Mouse (Mus musculus) ES-E14 (cell line): ENCODE data around the gene Ppm1l. TPM values are rescaled to one million over a fixed set of nuclear protein-coding genes. Genes with fewer than 3 reads are reported as not detected.

ENCODE experiments used
- DNase-seq: peaks from one replicate; pipeline ENCODE4 v3.0.0-alpha.2; 2013; ENCODE audit warnings: low read depth, low spot score
- H3K27ac ChIP-seq: 2 replicates; pipeline ENCODE4 v1.5.1; 2012; ENCODE audit warnings: low read depth, mild to moderate bottlenecking, low read length, moderate library complexity, mixed read lengths; ENCODE audit not compliant: poor library complexity, insufficient read depth, severe bottlenecking
- H3K36me3 ChIP-seq: 2 replicates; pipeline ENCODE4 v1.6.1; 2012; ENCODE audit warnings: mild to moderate bottlenecking, low read length, moderate library complexity, mixed read lengths; ENCODE audit not compliant: control insufficient read depth, poor library complexity, insufficient read depth, severe bottlenecking
- H3K4me1 ChIP-seq, 2 experiments: fragments of 150-350 bp in 1 of 2; sonication (generic) in 1 of 2; 2 replicates each; pipeline ENCODE4 v1.6.1; 2012; ENCODE audit warnings: low read length in 2 of 2, mild to moderate bottlenecking in 1 of 2, mixed read lengths in 1 of 2; ENCODE audit not compliant: control insufficient read depth in 2 of 2, insufficient read depth in 2 of 2, poor library complexity in 1 of 2
- H3K4me3 ChIP-seq, 2 experiments: fragments of 150-350 bp in 1 of 2; sonication (generic) in 1 of 2; 2 replicates each; pipeline ENCODE4 v1.5.1; 2012; ENCODE audit warnings: low read length in 2 of 2, low read depth in 1 of 2, mild to moderate bottlenecking in 1 of 2, mixed read lengths in 1 of 2; ENCODE audit not compliant: insufficient read depth in 1 of 2, poor library complexity in 1 of 2, severe bottlenecking in 1 of 2
- H3K9ac ChIP-seq: 2 replicates; pipeline ENCODE4 v1.6.1; 2012; ENCODE audit warnings: low read depth, mild to moderate bottlenecking, low read length, mixed read lengths; ENCODE audit not compliant: poor library complexity, insufficient read depth, severe bottlenecking
- H3K9me3 ChIP-seq: fragments of 150-350 bp; sonication (generic); 2 replicates; pipeline ENCODE4 v1.6.1; 2012; ENCODE audit warnings: low read depth, mild to moderate bottlenecking, low read length; ENCODE audit not compliant: control insufficient read depth, insufficient read depth
- CHD2 ChIP-seq: IDR thresholded peaks from 2 replicates; pipeline ENCODE4 v1.6.1; 2014; ENCODE audit warnings: mild to moderate bottlenecking, low read depth, low read length, inconsistent platforms
- HCFC1 ChIP-seq: IDR thresholded peaks from 2 replicates; pipeline ENCODE4 v1.6.1; 2012; ENCODE audit warnings: low read length, inconsistent platforms, borderline replicate concordance; ENCODE audit not compliant: insufficient read depth
- MAFK ChIP-seq: IDR thresholded peaks from 2 replicates; pipeline ENCODE4 v1.6.1; 2014; ENCODE audit warnings: mild to moderate bottlenecking, low read depth, low read length, inconsistent platforms; ENCODE audit not compliant: insufficient read depth
- ZC3H11A ChIP-seq: IDR thresholded peaks from 2 replicates; pipeline ENCODE4 v1.6.1; 2012; ENCODE audit warnings: low read depth, mild to moderate bottlenecking, inconsistent platforms, low read length, borderline replicate concordance
- ZNF384 ChIP-seq: IDR thresholded peaks from 2 replicates; pipeline ENCODE4 v1.6.1; 2012; ENCODE audit warnings: low read depth, low read length, inconsistent platforms
- in situ Hi-C, 2 experiments: fragments of 600-800 bp; cut with MboI; formaldehyde crosslinking; loops; one replicate each; pipeline ENCODE4 v1.15.1; 2025; ENCODE audit warnings: low sequenced_read_pairs in 2 of 2, inconsistent platforms in 1 of 2; ENCODE audit not compliant: unreplicated experiment in 2 of 2
- total RNA-seq: library from RNA; depleted of rRNA; stranded (reverse); fragments of 300-350 nt; gene quantifications from 2 replicates; pipeline ENCODE4 v1.2.3, GENCODE M21; 2012

Ppm1l gene
- total RNA-seq, 1 experiment, result 5.6 TPM

GRCm38 (mm10) chr3:69593426-69593825, 276.8 kb downstream of the Ppm1l start:
- no peak for TF ChIP-seq CHD2
- no peak for TF ChIP-seq ZNF384
- no peak for TF ChIP-seq ZC3H11A
- no peak for TF ChIP-seq HCFC1
- no peak for TF ChIP-seq MAFK
- Histone ChIP-seq H3K4me3 (no peak overlapping the region), H3K9me3 (no peaks in the 10 kb centered on the region), H3K27ac (no peak overlapping the region), H3K36me3 (no peaks in the 10 kb centered on the region), H3K4me1 (peaks cover 4 to 6% of the 10 kb centered on the region in 2 experiments; a peak in 3 of 4 replicates), H3K9ac (no peak overlapping the region)
- in situ Hi-C loops, result no loop called here
- DNase-seq, result no peak

DNA sequence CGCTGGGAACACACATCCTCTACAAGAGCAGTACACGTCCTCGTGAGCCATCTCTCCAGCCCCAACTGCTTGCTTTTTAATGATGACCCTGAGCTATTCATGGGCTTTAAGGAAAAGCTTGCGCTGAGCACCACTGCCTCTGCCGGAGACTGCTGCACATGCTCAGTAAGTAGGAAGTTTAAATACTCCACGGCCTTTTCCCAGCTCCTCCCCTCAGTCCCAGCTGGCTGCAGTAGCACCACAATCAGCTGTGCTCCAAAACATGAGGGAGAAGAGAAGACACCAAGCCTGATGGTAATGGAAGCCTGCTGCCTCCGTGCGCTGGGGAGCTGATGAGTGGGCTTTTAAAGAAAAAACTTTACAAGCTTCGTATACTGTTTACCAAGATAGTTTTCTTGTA, 277.4 kb downstream of the Ppm1l start:
- DNase-seq, result no peak
- Histone ChIP-seq H3K4me1 (peaks cover 4 to 6% of the 10 kb centered on the region in 2 experiments; a peak in 3 of 4 replicates), H3K9ac (no peak overlapping the region), H3K27ac (no peak overlapping the region), H3K4me3 (no peak overlapping the region), H3K9me3 (no peaks in the 10 kb centered on the region), H3K36me3 (no peaks in the 10 kb centered on the region)
- TF ChIP-seq CHD2 (no peak), MAFK (no peak), HCFC1 (no peak), ZNF384 (no peak)
- in situ Hi-C loops, result no loop called here

DNA sequence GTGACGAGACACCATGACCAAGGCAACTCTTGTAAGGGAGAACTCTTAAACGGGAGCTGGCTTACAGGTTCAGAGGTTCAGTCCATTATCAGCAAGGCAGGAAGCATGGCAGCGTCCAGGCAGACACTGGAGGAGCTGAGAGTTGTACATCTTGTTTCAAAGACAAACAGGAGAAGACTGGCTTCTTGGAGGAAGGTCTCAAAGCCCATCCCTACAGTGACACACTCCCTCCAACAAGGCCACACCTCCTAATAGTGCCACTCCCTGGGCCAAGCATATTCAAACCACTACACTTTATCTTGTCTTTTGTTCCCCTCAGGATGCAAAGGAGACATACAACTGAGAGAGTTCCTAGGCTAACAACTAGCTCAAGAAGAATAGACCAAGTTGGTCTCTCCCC, 279.5 kb downstream of the Ppm1l start:
- H3K9ac ChIP-seq, result no peak overlapping the region
- no peak for TF ChIP-seq ZC3H11A
- TF ChIP-seq HCFC1, result no peak
- no peak for TF ChIP-seq MAFK
- no peak for TF ChIP-seq ZNF384
- TF ChIP-seq CHD2, result no peak
- H3K9me3 ChIP-seq, result no peaks in the 10 kb centered on the region
- H3K36me3 ChIP-seq, result no peaks in the 10 kb centered on the region
- no peak for DNase-seq
- H3K4me3 ChIP-seq, result no peak overlapping the region
- H3K27ac ChIP-seq, result no peak overlapping the region
- in situ Hi-C loops, result no loop called here
- H3K4me1 ChIP-seq, result peaks cover 4 to 10% of the 10 kb centered on the region in 2 experiments; a peak in 3 of 4 replicates

- no peak for DNase-seq
- Histone ChIP-seq H3K4me1 (peaks cover 4 to 10% of the 10 kb centered on the region in 2 experiments; a peak in 3 of 4 replicates), H3K36me3 (no peaks in the 10 kb centered on the region), H3K27ac (no peak overlapping the region), H3K9ac (no peak overlapping the region), H3K9me3 (no peaks in the 10 kb centered on the region), H3K4me3 (no peak overlapping the region)
- in situ Hi-C loops, result no loop called here
- TF ChIP-seq MAFK (no peak), ZNF384 (no peak), ZC3H11A (no peak), HCFC1 (no peak), CHD2 (no peak)
Observed at GRCm38 (mm10) chr3:69597211-69597610, 280.6 kb downstream of the Ppm1l start.

DNA sequence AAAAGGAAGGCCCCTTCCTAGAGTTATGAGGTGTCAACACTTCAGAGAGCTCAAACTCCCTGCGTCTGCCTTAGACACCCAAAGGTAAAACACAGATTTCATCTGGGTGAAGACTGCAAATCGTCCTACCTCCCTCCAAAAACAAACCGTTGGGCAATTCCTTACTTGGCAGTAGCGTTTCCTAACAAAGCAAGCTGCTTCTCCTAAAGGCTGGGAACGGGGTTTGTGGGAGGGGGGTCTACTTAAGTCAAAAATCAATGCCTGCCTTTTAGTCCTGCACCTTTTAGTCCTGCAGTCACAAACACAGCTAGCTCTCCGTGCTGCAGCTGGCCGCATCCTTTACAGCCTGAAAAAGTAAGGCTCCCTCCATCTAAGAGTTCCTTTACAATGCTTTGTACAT, 281.2 kb downstream of the Ppm1l start:
- in situ Hi-C loops, result no loop called here
- Histone ChIP-seq H3K4me3 (peak overlapping the region; percentile 70 to 82), H3K9me3 (no peaks in the 10 kb centered on the region), H3K9ac (no peak overlapping the region), H3K36me3 (no peaks in the 10 kb centered on the region), H3K4me1 (peaks cover 4 to 10% of the 10 kb centered on the region in 2 experiments; a peak in 3 of 4 replicates), H3K27ac (no peak overlapping the region)
- no peak for TF ChIP-seq ZNF384
- TF ChIP-seq CHD2, result no peak
- TF ChIP-seq HCFC1, result no peak
- no peak for TF ChIP-seq ZC3H11A
- no peak for TF ChIP-seq MAFK
- DNase-seq, result no peak
